Mouse (Mus musculus): ENCODE measurements at regions not wholly inside any gene's neighbourhood (a gene's known extent, or its start where the extent isn't known, plus 50 kb on each side); places are given as distances from the start of the nearest gene placed in this dataset.
"Not testable (repeated sequence)": the region's sequence is repeated elsewhere in the genome, so short reads cannot be mapped to it uniquely, and the experiment has no call there.

DNA sequence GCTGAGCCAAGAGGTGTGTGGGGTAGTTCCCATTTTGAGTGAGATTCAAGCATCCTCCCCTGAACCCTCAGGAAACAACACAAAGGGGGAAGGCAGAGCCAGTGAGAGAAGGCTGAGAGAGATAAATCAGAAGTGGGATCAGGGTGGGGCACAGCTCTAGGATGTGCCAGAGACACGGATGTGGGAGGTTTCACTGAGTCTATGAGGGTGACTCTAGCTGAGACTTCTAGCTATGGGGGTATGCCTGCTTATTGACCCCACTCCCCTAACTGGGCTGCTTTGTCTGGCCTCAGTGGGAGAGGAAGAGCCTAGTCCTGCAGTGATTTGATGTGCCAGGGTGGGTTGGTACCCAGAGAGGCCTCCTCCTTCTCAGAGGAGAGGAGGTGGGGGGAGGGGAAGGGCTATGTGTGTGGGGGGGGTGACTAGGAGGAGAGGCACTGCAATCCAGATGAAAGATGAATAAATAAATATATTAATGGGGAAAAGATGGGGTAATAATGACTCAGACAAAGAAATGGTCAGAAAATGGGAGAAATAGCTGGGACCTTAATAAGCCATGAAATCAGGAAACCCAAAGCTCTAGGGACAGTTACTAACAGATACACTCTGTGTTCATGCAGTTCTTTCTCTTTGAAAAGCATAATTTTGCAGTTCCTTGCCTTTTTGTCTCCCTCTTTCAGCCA lies 547.0 kb upstream of the Adamts5 start:
- H3K4me2 ChIP-seq (replicated peaks; ENCODE audit: low read depth, low read length, severe bottlenecking) = no peak overlapping the region
- no peaks in the 10 kb centered on the region for H3K4me1 ChIP-seq (ENCODE audit: control insufficient read depth, insufficient read depth, low read length)
- DNase-seq (ENCODE audit: low spot score) (no peak), ATAC-seq (ENCODE audit: low FRiP score, low read depth) (no peak)
- H3K9me3 ChIP-seq (ENCODE audit: control insufficient read depth, low read length) = no peaks in the 10 kb centered on the region
- H3K27ac ChIP-seq (replicated peaks; ENCODE audit: low read depth, low read length) = no peak overlapping the region
- 33% methylated on average over 1 of the region's 1 CpGs for WGBS
- no peak for TF ChIP-seq POLR2A (IDR thresholded peaks at IDR 0.05; ENCODE audit: borderline replicate concordance, extremely low read depth, insufficient read depth, insufficient read length)
- no peaks in the 10 kb centered on the region for H3K27me3 ChIP-seq (ENCODE audit: control insufficient read depth, insufficient read depth, low read length)
- H3K9ac ChIP-seq (ENCODE audit: low read depth, low read length, severe bottlenecking) = no peak overlapping the region
- no peaks in the 10 kb centered on the region for H3K36me3 ChIP-seq (ENCODE audit: control insufficient read depth, insufficient read depth, low read length)
- no peak overlapping the region for H3K4me3 ChIP-seq (replicated peaks; ENCODE audit: low read length)

DNA sequence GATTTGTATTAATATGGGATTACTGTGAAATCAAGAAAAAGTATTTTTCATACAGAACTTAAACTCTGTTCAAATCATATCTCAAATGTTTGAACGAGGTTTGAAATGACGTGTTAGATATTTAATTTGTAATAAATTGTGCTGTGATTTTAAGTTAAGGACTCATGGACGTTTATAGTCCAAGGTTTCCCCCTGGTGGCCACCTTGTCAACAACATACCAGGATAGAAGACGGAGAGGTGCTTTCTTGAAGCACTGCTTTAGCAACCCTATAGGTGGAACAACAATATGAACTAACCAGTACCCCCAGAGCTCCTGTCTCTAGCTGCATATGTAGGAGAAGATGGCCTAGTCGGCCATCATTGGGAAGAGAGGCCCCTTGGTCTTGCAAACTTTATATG lies 517.8 kb upstream of the Adamts5 start:
- H3K4me3 ChIP-seq (replicated peaks; ENCODE audit: low read length); H3K27me3 ChIP-seq (ENCODE audit: control insufficient read depth, insufficient read depth, low read length); H3K9ac ChIP-seq (ENCODE audit: low read depth, low read length, severe bottlenecking); H3K4me1 ChIP-seq (ENCODE audit: control insufficient read depth, insufficient read depth, low read length); H3K4me2 ChIP-seq (replicated peaks; ENCODE audit: low read depth, low read length, severe bottlenecking); H3K36me3 ChIP-seq (ENCODE audit: control insufficient read depth, insufficient read depth, low read length); H3K9me3 ChIP-seq (ENCODE audit: control insufficient read depth, low read length); H3K27ac ChIP-seq (replicated peaks; ENCODE audit: low read depth, low read length): not testable (repeated sequence)
- 8% methylated on average over 5 of the region's 5 CpGs for WGBS
- ATAC-seq (ENCODE audit: low FRiP score, low read depth) = peak; percentile 67; the same call in 1 of the 2 replicates
- DNase-seq (ENCODE audit: low spot score) = peak; percentile 87

DNA sequence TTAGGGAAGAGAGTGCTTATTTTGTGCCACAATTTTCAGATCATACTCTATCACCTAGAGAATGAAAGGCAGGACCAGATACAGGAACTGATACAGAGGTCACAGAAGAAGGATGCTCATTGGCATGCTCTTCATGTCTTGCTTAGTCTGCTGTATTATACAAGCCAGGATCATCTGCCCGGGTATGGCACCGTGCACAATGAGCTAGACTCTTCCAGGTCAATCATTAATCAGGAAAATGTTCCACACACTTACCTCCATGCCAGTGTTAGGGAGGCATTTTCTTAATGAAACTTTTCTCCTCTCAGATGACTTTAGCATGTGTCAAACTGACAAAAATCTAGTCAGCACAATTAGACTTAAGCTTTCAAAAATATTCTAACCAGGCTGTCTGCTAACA lies 502.7 kb upstream of the Adamts5 start:
- no peak for TF ChIP-seq POLR2A (IDR thresholded peaks at IDR 0.05; ENCODE audit: borderline replicate concordance, extremely low read depth, insufficient read depth, insufficient read length)
- WGBS = 84% methylated on average over 2 of the region's 2 CpGs
- H3K4me2 ChIP-seq (replicated peaks; ENCODE audit: low read depth, low read length, severe bottlenecking) = no peak overlapping the region

DNA sequence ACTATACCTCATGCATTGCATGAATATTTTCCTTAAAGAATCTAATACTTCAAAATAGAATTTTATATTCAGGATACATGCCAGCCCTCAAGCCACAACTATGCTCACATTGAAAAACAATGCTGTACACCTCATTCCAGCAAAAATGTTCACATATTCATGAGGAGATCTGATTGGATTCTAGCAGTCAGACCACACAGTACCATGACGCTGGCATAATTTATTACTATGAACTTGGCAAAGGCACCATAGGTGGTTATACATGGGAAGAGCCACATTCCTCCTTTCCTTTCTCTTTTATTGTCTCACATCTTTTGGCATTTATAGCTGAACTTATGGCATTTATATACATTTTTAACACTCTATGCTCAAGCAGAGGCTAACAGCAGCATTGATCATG lies 499.8 kb upstream of the Adamts5 start:
- TF ChIP-seq POLR2A (IDR thresholded peaks at IDR 0.05; ENCODE audit: borderline replicate concordance, extremely low read depth, insufficient read depth, insufficient read length) = no peak
- Histone ChIP-seq H3K9ac (ENCODE audit: low read depth, low read length, severe bottlenecking) (no peak overlapping the region), H3K27me3 (ENCODE audit: control insufficient read depth, insufficient read depth, low read length) (no peaks in the 10 kb centered on the region), H3K4me2 (replicated peaks; ENCODE audit: low read depth, low read length, severe bottlenecking) (no peak overlapping the region), H3K27ac (replicated peaks; ENCODE audit: low read depth, low read length) (no peak overlapping the region), H3K36me3 (ENCODE audit: control insufficient read depth, insufficient read depth, low read length) (no peaks in the 10 kb centered on the region), H3K9me3 (ENCODE audit: control insufficient read depth, low read length) (no peaks in the 10 kb centered on the region), H3K4me1 (ENCODE audit: control insufficient read depth, insufficient read depth, low read length) (no peaks in the 10 kb centered on the region), H3K4me3 (replicated peaks; ENCODE audit: low read length) (no peak overlapping the region)
- ATAC-seq (ENCODE audit: low FRiP score, low read depth) (no peak), DNase-seq (ENCODE audit: low spot score) (peak; percentile 13)
- 63% methylated on average over 1 of the region's 1 CpGs for WGBS

More for the DNA sequence above, 502.7 kb upstream of the Adamts5 start:
- DNase-seq (ENCODE audit: low spot score) = no peak
- H3K4me3 ChIP-seq (replicated peaks; ENCODE audit: low read length) = no peak overlapping the region
- no peaks in the 10 kb centered on the region for H3K36me3 ChIP-seq (ENCODE audit: control insufficient read depth, insufficient read depth, low read length)
- H3K27ac ChIP-seq (replicated peaks; ENCODE audit: low read depth, low read length) = no peak overlapping the region
- H3K4me1 ChIP-seq (ENCODE audit: control insufficient read depth, insufficient read depth, low read length) = no peaks in the 10 kb centered on the region
- H3K9ac ChIP-seq (ENCODE audit: low read depth, low read length, severe bottlenecking) = no peak overlapping the region
- H3K27me3 ChIP-seq (ENCODE audit: control insufficient read depth, insufficient read depth, low read length) = no peaks in the 10 kb centered on the region
- no peak for ATAC-seq (ENCODE audit: low FRiP score, low read depth)
- no peaks in the 10 kb centered on the region for H3K9me3 ChIP-seq (ENCODE audit: control insufficient read depth, low read length)

DNA sequence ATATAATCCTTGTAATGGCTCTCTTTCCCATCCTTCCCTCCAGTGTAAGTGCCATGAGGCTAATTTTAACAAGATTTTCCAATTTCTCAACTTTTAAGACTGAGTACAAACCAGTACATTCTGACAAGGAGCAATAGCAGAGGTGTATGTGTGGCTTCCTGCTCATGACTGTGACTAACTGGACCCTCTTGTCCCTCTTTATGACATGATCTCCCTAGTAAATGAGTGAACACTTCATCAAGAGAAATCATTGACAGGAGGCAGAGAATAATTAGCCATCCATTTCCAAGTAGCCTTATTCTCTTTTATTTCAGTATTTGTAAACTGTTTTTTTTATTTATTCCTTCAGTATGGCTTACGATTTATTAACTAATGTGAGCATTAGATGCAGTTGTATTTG lies 497.7 kb upstream of the Adamts5 start:
- Histone ChIP-seq H3K27ac (replicated peaks; ENCODE audit: low read depth, low read length) (no peak overlapping the region), H3K4me1 (ENCODE audit: control insufficient read depth, insufficient read depth, low read length) (no peaks in the 10 kb centered on the region), H3K27me3 (ENCODE audit: control insufficient read depth, insufficient read depth, low read length) (no peaks in the 10 kb centered on the region), H3K36me3 (ENCODE audit: control insufficient read depth, insufficient read depth, low read length) (no peaks in the 10 kb centered on the region), H3K9me3 (ENCODE audit: control insufficient read depth, low read length) (no peaks in the 10 kb centered on the region), H3K4me2 (replicated peaks; ENCODE audit: low read depth, low read length, severe bottlenecking) (no peak overlapping the region), H3K9ac (ENCODE audit: low read depth, low read length, severe bottlenecking) (no peak overlapping the region), H3K4me3 (replicated peaks; ENCODE audit: low read length) (no peak overlapping the region)
- 92% methylated on average over 1 of the region's 1 CpGs for WGBS
- no peak for TF ChIP-seq POLR2A (IDR thresholded peaks at IDR 0.05; ENCODE audit: borderline replicate concordance, extremely low read depth, insufficient read depth, insufficient read length)
- ATAC-seq (ENCODE audit: low FRiP score, low read depth) = no peak
- no peak for DNase-seq (ENCODE audit: low spot score)

DNA sequence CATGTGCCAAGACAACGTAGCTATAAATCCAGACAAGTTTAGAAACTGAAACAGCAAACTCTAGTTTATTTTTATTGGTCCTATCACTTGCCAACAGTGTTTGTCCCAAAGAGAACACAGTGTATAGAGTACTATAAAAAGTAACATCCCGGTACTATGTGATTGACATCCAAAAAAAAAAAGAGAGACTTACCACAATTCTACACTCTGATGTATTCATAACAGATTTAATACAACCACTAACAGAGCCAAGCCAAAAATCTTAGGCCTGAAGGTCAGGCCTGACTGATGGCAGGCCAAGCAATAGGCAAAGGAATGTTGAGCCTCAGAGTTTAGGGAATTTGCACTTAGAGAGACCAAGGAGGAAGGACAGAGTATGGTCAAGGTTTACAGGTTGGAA lies 495.9 kb upstream of the Adamts5 start:
- H3K4me1 ChIP-seq (ENCODE audit: control insufficient read depth, insufficient read depth, low read length) = no peaks in the 10 kb centered on the region
- DNase-seq (ENCODE audit: low spot score) = no peak
- ATAC-seq (ENCODE audit: low FRiP score, low read depth) = no peak; the same call in 1 of the 2 replicates
- 68% methylated on average over 2 of the region's 2 CpGs for WGBS
- no peaks in the 10 kb centered on the region for H3K36me3 ChIP-seq (ENCODE audit: control insufficient read depth, insufficient read depth, low read length)
- H3K27ac ChIP-seq (replicated peaks; ENCODE audit: low read depth, low read length) = no peak overlapping the region
- H3K9ac ChIP-seq (ENCODE audit: low read depth, low read length, severe bottlenecking) = no peak overlapping the region
- no peak for TF ChIP-seq POLR2A (IDR thresholded peaks at IDR 0.05; ENCODE audit: borderline replicate concordance, extremely low read depth, insufficient read depth, insufficient read length)
- no peak overlapping the region for H3K4me3 ChIP-seq (replicated peaks; ENCODE audit: low read length)
- H3K27me3 ChIP-seq (ENCODE audit: control insufficient read depth, insufficient read depth, low read length) = no peaks in the 10 kb centered on the region
- H3K9me3 ChIP-seq (ENCODE audit: control insufficient read depth, low read length) = no peaks in the 10 kb centered on the region
- no peak overlapping the region for H3K4me2 ChIP-seq (replicated peaks; ENCODE audit: low read depth, low read length, severe bottlenecking)

All from limb, embryonic 14.5 days (tissue).